Mouse (Mus musculus) intestine, embryonic 14.5 days (tissue): Measurements from ENCODE around the gene Aknad1. TPM values are rescaled to one million over a fixed set of nuclear protein-coding genes. Genes with fewer than 3 reads are reported as not detected.

ENCODE experiments used
- ATAC-seq: fragments of 200-750 bp; cut with Nextera tagmentation; replicated peaks from 2 replicates; pipeline ENCODE4 v1.8.0; 2017; ENCODE audit warnings: low read depth, moderate number of reproducible peaks, moderate TSS enrichment, moderate library complexity; ENCODE audit not compliant: low FRiP score, low TSS enrichment
- DNase-seq: peaks from one replicate; pipeline ENCODE4 v3.0.0-alpha.2; 2018; ENCODE audit warnings: low spot score
- H3K27ac ChIP-seq: fragments of 300-500 bp; sonication (generic); 2 replicates; pipeline ENCODE4 v1.5.1; 2014; ENCODE audit warnings: low read depth, mild to moderate bottlenecking, control low read depth
- H3K27me3 ChIP-seq: fragments of 300-500 bp; sonication (generic); replicated peaks from 2 replicates; pipeline ENCODE4 v1.6.1; 2014; ENCODE audit warnings: low read length, control low read depth; ENCODE audit not compliant: control insufficient read depth, insufficient read depth
- H3K36me3 ChIP-seq: fragments of 300-500 bp; sonication (generic); 2 replicates; pipeline ENCODE4 v1.6.1; 2014; ENCODE audit warnings: low read length, control low read depth; ENCODE audit not compliant: control insufficient read depth, insufficient read depth
- H3K4me1 ChIP-seq: fragments of 300-500 bp; sonication (generic); replicated peaks from 2 replicates; pipeline ENCODE4 v1.6.1; 2014; ENCODE audit warnings: low read length, control low read depth, mixed read lengths; ENCODE audit not compliant: control insufficient read depth, insufficient read depth
- H3K4me2 ChIP-seq: fragments of 300-500 bp; sonication (generic); 2 replicates; pipeline ENCODE4 v1.6.1; 2014; ENCODE audit warnings: low read length
- H3K4me3 ChIP-seq: fragments of 300-500 bp; sonication (generic); 2 replicates; pipeline ENCODE4 v1.5.1; 2014; ENCODE audit warnings: low read depth, low read length, control low read depth, mixed read lengths
- H3K9ac ChIP-seq: fragments of 300-500 bp; sonication (generic); 2 replicates; pipeline ENCODE4 v1.6.1; 2014; ENCODE audit warnings: mild to moderate bottlenecking, low read length
- H3K9me3 ChIP-seq: fragments of 300-500 bp; sonication (generic); 2 replicates; pipeline ENCODE4 v1.6.1; 2016; ENCODE audit warnings: low read length, control low read depth; ENCODE audit not compliant: control insufficient read depth
- WGBS: fragments of 180-500 bp; shearing (Covaris S2); extraction: QIAGEN DNeasy Blood & Tissue Kit; methylation state at CpG from one replicate; pipeline ENCODE4 v1.1.7; 2014; 5-methylcytosine and 5-hydroxymethylcytosine counted together
- polyA plus RNA-seq: library from polyadenylated mRNA; unstranded; fragments of >200 nt; fragmentation: Nextera tagmentation; extraction: Ambion mirVana; gene quantifications from 2 replicates; pipeline ENCODE4 v1.2.1, GENCODE M21; 2014

Gene Aknad1
- 0.20 and 0.63 TPM in 2 replicates for polyA plus RNA-seq

GRCm38 (mm10) chr3:108739045-108739708, at the start of gene Aknad1:
Aknad1 (plus strand) TSS chr3:108739658.
- no peak within 1 kb of the TSS for H3K4me2 ChIP-seq
- no peak within 1 kb of the TSS for H3K27ac ChIP-seq
- H3K36me3 ChIP-seq = no peaks in the 10 kb centered on the region
- H3K9ac ChIP-seq = no peak within 1 kb of the TSS
- no peaks in the 10 kb centered on the region; the same call in 1 of the 2 replicates for H3K4me1 ChIP-seq
- H3K9me3 ChIP-seq = no peaks in the 10 kb centered on the region
- 70% methylated on average over 8 of the region's 8 CpGs for WGBS
- no peak for ATAC-seq
- DNase-seq = no peak
- no peaks in the 10 kb centered on the region for H3K27me3 ChIP-seq
- H3K4me3 ChIP-seq = no peak within 1 kb of the TSS

- ATAC-seq = no peak
Measured at GRCm38 (mm10) chr3:108689979-108690378, 49.5 kb upstream of the Aknad1 start.

GRCm38 (mm10) chr3:108694321-108694720, 45.1 kb upstream of the Aknad1 start:
- Histone ChIP-seq H3K9ac (no peak overlapping the region), H3K4me3 (no peak overlapping the region), H3K4me2 (no peak overlapping the region), H3K4me1 (no peaks in the 10 kb centered on the region), H3K27ac (no peak overlapping the region), H3K27me3 (no peaks in the 10 kb centered on the region), H3K9me3 (no peaks in the 10 kb centered on the region), H3K36me3 (peaks cover 68% of the 10 kb centered on the region)
- 0 out of 2 replicates have a peak, but pooled peaks have one; percentile 36 for ATAC-seq
- DNase-seq = no peak
- WGBS = 73% methylated on average over 9 of the region's 9 CpGs

More at GRCm38 (mm10) chr3:108689979-108690378, 49.5 kb upstream of the Aknad1 start:
- Histone ChIP-seq H3K4me3 (no peak overlapping the region), H3K36me3 (peaks cover 64% of the 10 kb centered on the region), H3K9ac (no peak overlapping the region), H3K27me3 (no peaks in the 10 kb centered on the region), H3K4me1 (no peaks in the 10 kb centered on the region), H3K9me3 (no peaks in the 10 kb centered on the region), H3K27ac (no peak overlapping the region), H3K4me2 (no peak overlapping the region)
- WGBS = 77% methylated on average over 4 of the region's 4 CpGs
- no peak for DNase-seq

GRCm38 (mm10) chr3:108698662-108699061, 40.8 kb upstream of the Aknad1 start:
- Histone ChIP-seq H3K4me3 (no peak overlapping the region), H3K9me3 (no peaks in the 10 kb centered on the region), H3K27ac (no peak overlapping the region), H3K9ac (no peak overlapping the region), H3K27me3 (no peaks in the 10 kb centered on the region), H3K36me3 (peaks cover 85% of the 10 kb centered on the region), H3K4me2 (no peak overlapping the region), H3K4me1 (no peaks in the 10 kb centered on the region)
- no peak for ATAC-seq
- 92% methylated on average over 8 of the region's 8 CpGs for WGBS
- no peak for DNase-seq

- 88% methylated on average over 4 of the region's 4 CpGs for WGBS
- Histone ChIP-seq H3K9me3 (no peaks in the 10 kb centered on the region), H3K4me1 (no peaks in the 10 kb centered on the region), H3K9ac (no peak overlapping the region), H3K4me3 (no peak overlapping the region), H3K27ac (no peak overlapping the region), H3K4me2 (no peak overlapping the region), H3K36me3 (peaks cover 74% of the 10 kb centered on the region), H3K27me3 (no peaks in the 10 kb centered on the region)
- no peak for DNase-seq
- no peak for ATAC-seq
Measured at GRCm38 (mm10) chr3:108699786-108700185, 39.7 kb upstream of the Aknad1 start.

- no peak for ATAC-seq
- 82% methylated on average over 1 of the region's 1 CpGs for WGBS
- no peak overlapping the region for H3K4me3 ChIP-seq
- no peak overlapping the region for H3K4me2 ChIP-seq
- DNase-seq = no peak
- no peak overlapping the region for H3K9ac ChIP-seq
- no peaks in the 10 kb centered on the region for H3K4me1 ChIP-seq
- H3K27ac ChIP-seq = no peak overlapping the region
- H3K9me3 ChIP-seq = no peaks in the 10 kb centered on the region
- H3K36me3 ChIP-seq = peaks cover 60% of the 10 kb centered on the region
- H3K27me3 ChIP-seq = no peaks in the 10 kb centered on the region
Measured at GRCm38 (mm10) chr3:108701256-108701655, 38.2 kb upstream of the Aknad1 start.

- Histone ChIP-seq H3K4me3 (no peak overlapping the region), H3K27me3 (no peaks in the 10 kb centered on the region), H3K9me3 (no peaks in the 10 kb centered on the region), H3K4me2 (no peak overlapping the region), H3K4me1 (no peaks in the 10 kb centered on the region), H3K36me3 (peaks cover 45% of the 10 kb centered on the region), H3K27ac (no peak overlapping the region), H3K9ac (no peak overlapping the region)
- DNase-seq (no peak), ATAC-seq (no peak)
- WGBS = 96% methylated on average over 8 of the region's 8 CpGs
Measured at GRCm38 (mm10) chr3:108702789-108703188, 36.7 kb upstream of the Aknad1 start.

- H3K27ac ChIP-seq = no peak overlapping the region
- ATAC-seq = no peak
- no peak overlapping the region for H3K9ac ChIP-seq
- H3K4me2 ChIP-seq = no peak overlapping the region
- H3K36me3 ChIP-seq = peaks cover 10% of the 10 kb centered on the region; the same call in 1 of the 2 replicates
- H3K4me3 ChIP-seq = no peak overlapping the region; the same call in 1 of the 2 replicates
- peaks cover 9% of the 10 kb centered on the region for H3K4me1 ChIP-seq
- H3K27me3 ChIP-seq = no peaks in the 10 kb centered on the region
- 95% methylated on average over 5 of the region's 5 CpGs for WGBS
- DNase-seq = no peak
- H3K9me3 ChIP-seq = no peaks in the 10 kb centered on the region
Measured at GRCm38 (mm10) chr3:108711296-108711695, 28.2 kb upstream of the Aknad1 start.
